Mouse (Mus musculus): ENCODE measurements around the gene Msrb1. TPM values are rescaled to one million over a fixed set of nuclear protein-coding genes. Genes with fewer than 3 reads are reported as not detected.
"Not testable (repeated sequence)": the region's sequence is repeated elsewhere in the genome, so short reads cannot be mapped to it uniquely, and the experiment has no call there.

Msrb1 gene
- total RNA-seq, 2 experiments from 2014 or later = 139 to 179 TPM

DNA sequence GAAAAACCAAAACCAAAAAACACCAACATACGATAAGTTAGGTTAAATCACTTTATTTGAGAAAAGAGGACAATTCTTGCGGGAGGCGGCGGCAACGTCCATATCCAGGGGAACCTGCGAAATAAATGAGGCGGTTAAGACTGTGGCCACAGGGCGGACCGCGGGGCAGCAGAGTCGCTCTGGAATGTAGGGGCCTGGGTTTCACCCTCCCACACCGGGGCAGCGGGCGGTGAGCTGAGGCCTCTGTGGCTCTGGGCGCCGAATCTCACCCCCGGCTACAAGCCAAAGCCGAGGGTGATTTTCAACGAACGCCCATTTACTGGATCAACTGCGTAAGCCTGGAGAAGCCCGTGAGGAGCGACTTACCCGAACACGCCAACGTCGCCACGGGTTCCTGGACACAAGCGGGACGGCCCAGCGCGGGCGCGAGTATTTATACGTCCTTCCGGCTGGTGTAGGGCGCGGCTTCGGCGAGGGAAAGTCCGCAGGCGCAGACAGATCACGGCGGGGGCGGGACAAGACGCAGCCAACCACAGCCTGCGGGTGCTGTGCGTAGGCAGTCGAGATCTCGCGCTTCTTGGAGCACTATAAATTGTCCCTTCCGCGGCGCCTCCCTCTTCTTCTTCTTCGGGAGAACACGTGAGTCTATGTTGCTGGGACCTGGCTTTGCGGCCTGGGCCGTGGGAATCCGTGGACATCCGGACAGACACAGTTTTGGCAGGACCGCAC lies 16.8 kb upstream of the Msrb1 start:
- peak; percentile 98 for DNase-seq (ENCODE audit: low spot score)

DNA sequence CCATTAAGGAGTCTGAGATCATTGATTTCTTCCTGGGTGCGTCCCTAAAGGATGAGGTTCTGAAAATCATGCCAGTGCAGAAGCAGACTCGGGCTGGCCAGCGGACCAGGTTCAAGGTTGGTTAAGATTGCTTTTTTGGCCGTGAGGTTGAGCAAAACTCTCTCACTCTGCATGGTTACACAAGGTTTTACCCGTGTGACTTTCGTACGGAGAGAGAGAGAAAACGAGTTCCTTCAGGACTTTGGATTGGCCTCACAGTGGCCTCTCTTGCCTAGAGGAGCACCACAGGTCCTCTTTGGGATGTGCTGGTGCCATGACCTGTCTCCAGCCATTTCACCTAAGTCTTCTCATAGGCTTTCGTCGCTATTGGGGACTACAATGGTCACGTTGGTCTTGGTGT lies 15.8 kb upstream of the Msrb1 start:
- DNase-seq (ENCODE audit: low spot score) = not testable (repeated sequence)

DNA sequence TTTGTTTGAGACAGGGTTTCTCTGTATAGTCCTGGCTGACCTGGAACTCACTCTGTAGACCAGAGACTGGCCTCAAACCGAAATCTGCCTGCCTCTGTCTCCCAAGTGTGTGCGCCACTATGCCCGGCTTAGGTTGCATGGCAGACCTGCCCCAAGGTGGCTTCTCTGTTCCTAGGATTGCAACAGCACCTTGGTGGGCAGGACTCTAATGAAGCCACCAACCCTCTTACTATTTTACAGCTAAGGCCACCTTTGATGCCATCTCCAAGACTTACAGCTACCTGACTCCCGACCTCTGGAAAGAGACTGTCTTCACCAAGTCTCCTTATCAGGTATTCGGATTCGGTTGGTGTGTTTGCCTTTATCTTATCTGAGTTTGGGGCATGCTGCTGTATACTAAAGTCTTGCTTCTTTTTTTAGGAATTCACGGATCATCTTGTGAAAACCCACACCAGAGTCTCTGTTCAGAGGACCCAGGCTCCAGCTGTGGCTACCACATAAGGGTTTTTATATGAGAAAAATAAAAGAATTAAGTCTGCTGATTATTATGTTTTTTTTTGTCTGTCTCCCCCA lies 15.0 kb upstream of the Msrb1 start:
- not testable (repeated sequence) for DNase-seq (ENCODE audit: low spot score)

DNA sequence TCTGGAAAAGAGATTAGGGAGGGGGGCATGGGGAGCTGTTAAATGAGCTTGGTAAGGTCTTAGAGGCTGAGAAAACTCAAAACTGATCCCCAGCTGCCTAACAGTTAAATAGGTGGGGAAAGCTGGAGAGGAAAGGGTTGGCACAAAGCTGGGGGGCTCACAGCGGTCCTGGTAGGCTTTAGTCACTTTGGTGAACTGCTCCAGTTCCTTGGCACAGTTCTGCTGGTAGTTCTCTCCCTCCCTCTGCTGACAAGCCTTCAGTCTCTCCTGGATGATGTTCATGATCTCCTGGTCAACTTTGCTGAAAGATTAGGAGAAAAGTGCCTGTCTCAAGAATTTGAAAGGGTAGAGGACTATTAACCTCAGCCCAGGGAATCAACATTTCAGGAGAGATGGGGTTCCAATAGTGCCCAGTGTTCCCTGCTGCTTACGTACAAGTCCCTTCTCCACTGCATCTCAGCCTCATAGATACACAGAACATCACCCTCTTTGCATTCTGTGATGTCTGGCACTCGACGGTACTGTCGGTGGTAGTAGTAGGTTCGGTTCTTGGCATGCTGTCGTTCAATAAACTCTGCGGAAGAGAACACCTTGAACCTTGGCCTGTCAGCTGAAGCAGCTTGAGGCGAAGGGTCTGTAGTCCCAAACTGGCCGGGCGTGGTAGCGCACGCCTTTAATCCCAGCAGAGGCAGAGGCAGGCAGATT lies 14.1 kb upstream of the Msrb1 start:
- no peak for DNase-seq (ENCODE audit: low spot score)

DNA sequence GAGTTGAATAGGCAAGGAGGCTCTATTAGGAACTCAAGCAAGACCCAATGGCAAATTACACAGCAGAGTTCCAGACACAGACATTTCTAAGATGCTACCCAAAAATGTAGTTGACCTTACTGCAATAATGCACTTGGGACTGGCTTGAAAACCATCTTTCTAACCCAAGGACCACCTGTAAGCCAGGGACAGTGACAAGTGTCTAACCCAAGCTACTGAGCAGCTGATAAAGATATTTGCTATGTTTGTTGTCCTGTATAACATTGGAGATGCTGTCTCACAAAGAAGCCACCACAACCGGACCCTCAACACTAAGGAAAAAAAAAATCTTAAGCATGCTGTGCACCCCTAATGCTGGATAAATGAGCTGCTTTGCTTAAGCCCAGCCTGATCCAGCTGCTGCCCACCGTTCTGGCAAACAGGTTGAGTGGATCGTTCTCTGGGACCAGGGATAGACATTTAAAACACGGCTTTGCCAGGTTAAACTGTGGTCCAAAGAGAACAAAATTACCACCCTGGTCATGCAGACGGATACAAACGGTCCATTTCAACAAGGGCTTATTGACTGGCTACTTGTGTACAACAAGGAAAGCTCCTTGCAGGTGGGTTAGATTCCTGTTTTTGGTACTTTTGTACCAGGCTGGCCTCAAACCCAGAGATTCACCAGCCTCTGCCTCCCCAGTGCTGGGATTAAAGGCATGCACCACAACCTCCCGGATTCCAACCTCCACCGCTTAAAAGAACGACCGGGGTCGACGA lies 13.1 kb upstream of the Msrb1 start:
- no peak for DNase-seq (ENCODE audit: low spot score)

DNA sequence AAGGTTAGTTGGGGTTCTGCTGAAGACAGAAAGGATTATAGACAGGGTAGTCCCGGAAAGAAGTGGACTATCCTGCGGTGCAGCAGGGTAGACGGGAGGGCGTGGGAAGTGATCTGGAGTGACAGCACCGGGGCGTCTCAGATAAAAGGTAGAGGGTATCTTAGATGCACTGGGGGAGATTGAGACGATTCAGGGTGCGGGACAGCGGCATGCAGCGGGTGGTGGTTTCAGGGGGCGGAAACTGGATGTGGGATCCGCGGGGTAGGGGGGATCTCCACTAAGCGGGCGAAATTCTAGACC lies 12.6 kb upstream of the Msrb1 start:
- DNase-seq (ENCODE audit: low spot score) = no peak

DNA sequence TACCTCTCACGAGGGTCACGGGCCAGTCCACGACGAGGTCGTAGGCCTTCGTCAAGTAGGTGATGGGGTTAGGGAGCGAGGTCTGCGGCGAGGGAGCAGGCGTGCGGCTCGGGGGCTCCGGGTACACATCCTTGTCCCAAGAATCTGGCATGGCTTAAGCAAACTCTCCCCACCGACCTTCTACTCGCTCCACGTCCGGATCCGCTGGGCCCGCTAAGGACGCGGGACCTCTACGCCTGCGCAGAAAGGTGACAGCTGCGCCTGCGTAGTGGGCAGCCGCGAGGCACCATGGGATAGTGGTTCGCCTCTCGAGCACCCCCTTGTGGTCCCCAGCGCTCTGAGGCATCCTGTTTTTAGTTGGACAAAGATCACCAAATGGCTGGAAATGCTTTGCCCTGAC lies 12.3 kb upstream of the Msrb1 start, which contains the start of gene Ndufb10:
Gene Ndufb10 (minus strand): TSS at position 295 of the 400 bp plus-strand sequence.
- DNase-seq (ENCODE audit: low spot score) = peak; percentile 96

DNA sequence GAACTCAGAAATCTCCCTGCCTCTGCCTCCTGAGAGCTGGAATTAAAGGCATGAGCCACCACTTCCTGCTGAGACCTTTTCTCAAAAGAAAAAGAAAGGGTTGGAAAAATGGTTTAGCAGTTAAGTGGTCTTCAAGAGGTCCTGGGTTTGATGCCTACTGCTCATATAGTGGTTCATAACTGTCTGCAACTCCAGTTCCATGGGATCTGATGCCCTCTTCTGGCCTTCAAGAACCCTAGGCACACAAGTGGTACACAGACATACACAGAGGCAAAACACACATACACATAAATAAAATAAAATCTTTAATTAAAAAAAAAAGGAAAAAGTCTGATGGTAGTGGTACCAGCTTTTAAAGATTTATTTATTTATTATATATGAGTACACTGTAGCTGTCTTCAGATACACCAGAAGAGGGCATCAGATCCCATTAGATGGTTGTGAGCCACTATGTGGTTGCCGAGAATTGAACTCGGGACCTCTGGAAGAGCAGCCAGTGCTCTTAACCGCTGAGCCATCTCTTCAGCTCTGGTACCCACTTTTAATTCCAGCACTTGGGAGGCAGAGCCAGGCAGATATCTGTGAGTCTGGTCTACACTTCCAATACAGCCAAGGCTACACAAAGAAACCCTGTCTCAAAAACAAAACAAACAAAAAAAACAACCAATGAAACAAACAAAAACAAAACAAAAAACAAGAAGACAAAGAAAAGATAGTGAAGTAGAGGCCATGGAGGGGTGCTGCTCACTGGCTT lies 10.6 kb upstream of the Msrb1 start:
- DNase-seq (ENCODE audit: low spot score) = no peak

DNA sequence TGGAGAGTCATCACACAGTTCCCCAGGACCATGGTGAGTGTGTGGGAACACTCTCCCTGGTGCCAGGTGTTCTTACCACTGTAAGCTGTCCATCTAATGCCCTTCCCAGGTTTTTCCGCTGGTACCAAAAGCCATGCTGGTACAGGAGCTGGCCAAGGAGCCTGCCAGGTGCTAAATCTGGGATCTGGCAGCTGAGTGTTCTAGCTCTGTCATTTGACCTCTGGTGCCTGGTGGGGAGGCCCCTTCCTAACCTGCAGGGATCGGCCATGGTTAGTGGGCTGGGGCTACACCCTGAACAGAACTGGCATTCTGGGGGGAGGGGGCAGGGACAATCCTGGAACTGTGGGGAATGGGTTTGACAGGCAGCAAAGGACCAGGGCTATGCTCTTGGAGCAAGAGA lies 8.8 kb upstream of the Msrb1 start, which contains the start of gene Rpl3l:
Gene Rpl3l (plus strand): TSS at position 203 of the 400 bp plus-strand sequence.
- DNase-seq (ENCODE audit: low spot score) = peak; percentile 85

DNA sequence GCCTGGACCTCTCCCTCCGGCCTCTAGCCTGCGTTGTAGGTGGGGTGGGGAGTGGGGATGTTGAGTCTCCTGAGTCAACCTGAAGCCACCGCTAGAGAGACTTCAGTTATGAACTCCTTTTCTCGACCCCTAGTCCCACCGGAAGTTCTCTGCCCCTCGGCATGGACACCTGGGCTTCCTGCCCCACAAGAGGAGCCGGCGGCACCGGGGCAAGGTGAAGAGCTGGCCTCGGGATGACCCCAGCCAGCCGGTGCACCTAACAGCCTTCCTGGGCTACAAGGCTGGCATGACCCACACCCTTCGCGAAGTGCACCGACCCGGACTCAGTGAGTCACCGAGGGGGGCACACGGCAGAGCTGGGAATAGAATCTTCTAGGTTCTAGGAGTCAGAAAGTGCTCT lies 8.3 kb upstream of the Msrb1 start:
- DNase-seq (ENCODE audit: low spot score) = no peak

DNA sequence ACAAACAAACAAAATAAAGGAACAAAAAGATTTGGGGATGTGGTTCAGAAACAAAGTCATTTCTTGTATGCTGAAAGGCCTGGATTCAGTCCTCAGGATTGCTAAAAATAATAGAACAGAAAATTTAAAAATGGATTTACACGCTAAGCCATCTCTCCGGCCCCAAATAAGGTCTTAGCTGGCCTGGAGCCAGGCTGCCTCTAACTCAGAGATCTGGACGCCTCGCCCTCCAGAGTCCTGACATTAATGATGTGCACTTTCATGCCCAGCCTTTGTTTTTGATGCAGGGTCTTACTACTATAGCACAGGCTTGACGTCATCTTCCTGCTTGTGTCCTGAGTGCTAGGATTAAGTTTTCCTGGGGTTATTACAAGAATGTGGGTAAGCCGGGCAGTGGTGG lies 7.4 kb upstream of the Msrb1 start:
- DNase-seq (ENCODE audit: low spot score) = peak; percentile 55

DNA sequence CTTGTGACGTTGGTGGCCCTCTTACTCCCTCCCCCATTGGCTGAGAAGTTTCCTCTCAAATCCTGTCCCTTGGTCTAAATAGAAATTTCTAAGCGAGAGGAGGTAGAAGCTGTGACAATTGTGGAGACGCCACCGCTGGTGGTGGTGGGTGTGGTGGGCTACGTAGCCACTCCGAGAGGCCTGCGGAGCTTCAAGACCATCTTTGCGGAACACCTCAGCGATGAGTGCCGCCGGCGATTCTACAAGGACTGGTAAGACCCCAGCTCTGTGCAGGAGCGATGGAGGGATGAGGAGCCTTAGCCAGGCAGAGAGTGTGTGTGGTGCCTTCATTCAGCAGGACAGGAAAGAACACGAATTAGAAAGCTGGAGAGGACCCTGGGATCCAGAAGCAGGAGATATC lies 5.7 kb upstream of the Msrb1 start:
- DNase-seq (ENCODE audit: low spot score) = no peak

DNA sequence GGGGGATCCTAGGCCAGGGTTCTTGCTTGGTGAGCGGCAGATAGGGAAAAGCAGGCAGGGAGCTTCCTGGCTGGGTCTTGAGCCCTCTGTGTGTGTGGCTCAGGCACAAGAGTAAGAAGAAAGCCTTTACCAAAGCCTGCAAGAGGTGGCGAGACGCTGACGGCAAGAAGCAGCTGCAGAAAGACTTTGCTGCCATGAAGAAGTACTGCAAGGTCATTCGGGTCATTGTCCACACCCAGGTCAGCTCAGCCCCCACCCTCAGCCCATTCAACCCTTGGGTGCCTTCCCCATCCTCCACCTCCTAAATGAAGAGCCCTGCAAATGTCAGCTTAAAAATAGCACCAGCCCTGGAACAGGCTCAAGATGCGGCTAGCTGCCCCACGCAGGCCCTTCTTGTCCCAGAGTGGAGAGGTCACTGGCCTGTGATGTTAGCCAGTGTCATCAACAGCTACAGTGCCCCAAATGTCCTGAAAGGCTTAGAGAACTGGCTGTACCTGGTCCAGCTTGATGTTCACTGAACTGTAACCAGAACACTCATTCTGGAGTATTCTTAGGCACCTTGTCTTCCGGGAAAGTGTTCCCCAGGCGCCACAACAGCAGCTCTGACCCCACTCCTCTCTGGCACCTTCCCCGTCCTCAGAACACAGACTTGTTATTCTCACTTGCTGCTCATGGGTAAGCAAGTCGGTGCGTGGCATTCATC lies 4.1 kb upstream of the Msrb1 start:
- DNase-seq (ENCODE audit: low spot score) = peak; percentile 89

DNA sequence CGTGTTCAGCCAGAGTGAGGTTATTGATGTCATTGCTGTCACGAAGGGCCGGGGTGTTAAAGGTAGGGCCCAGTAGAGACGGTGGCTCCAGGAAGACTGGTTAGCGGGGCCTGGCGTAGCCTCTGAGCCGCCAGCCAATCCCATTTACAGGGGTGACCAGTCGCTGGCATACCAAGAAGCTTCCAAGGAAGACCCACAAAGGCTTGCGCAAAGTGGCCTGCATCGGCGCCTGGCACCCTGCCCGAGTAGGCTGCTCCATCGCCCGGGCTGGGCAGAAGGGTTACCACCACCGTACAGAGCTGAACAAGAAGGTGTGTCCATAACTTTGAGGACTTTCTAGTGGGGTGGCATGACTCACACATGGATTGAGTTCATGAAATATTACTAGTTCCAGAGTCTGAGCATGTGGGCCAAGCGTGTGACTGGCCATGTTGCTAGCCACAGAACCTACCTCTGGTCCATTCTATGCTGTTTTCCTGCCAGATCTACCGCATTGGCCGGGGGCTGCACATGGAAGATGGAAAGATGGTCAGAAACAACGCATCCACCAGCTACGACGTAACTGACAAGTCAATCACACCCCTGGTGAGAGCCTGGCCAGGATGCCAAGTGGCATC lies 2.9 kb upstream of the Msrb1 start:
- no peak for DNase-seq (ENCODE audit: low spot score)

DNA sequence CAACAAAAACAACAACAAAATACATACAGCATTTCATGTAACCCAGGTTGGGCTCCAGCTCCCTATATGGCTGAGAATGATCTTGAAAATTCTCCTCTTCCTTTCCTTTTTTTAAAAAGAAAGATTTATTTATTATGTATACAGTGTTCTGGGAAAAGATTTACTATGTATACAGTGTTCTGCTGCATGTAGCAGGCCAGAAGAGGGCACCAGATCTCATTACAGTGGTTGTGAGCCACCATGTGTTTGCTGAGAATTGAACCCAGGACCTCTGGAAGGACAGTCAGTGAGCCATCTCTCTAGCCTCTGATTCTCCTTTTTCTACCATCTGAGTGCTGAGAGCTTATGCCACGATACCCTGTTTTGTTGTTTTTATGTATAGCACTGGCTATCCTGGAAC lies 1.9 kb upstream of the Msrb1 start:
- no peak for DNase-seq (ENCODE audit: low spot score)

DNA sequence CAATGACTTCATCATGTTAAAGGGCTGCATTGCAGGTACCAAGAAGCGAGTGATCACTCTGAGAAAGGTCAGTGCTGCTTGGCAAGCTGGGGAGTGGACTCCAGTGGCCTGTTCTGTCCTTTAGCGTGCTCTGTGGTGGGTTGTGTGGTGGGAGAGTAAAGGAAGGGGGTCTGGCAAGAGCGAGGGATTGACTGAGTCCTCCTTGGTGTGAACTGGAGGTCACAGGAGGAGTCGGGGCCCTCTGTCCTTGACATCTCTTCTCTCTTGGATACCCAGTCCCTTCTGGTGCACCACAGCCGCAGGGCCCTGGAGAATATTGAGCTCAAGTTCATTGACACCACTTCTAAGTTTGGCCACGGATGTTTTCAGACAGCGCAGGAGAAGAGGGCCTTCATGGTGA lies 996 bp upstream of the Msrb1 start:
- no peak for DNase-seq (ENCODE audit: low spot score)

DNA sequence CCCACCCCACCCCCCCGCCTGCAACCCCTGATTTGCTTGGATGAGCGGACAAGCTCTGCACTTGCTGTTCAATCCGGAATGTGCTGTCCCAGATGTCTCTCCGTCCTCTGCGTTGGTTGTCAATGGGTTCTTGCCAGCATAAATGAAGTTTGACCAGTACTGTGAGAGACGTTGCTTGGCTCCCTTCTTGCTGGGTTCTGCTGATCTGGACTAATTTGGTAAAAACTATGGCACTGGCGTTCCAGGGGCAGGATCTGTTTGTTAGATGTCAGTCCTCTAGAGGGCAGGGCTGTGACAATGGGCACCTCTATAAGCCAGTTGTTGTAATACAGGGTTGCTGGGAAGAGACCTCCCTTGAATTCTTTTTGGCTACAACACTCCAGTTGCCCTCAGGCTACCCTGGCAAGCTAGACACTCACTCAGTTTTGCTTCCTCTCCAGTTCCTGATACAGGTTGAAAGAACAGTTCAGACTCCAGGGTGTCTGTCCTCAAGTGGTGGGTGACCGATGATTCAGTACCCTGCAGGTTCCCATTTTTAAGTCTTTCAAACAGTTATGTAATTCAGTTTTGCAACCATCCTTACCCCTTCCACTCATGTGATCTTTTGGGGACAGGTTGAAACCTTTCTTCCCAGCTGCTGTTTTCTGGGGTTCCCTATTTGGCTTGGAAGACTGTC lies 831 bp downstream of the Msrb1 start:
- no peak for DNase-seq (ENCODE audit: low spot score)

DNA sequence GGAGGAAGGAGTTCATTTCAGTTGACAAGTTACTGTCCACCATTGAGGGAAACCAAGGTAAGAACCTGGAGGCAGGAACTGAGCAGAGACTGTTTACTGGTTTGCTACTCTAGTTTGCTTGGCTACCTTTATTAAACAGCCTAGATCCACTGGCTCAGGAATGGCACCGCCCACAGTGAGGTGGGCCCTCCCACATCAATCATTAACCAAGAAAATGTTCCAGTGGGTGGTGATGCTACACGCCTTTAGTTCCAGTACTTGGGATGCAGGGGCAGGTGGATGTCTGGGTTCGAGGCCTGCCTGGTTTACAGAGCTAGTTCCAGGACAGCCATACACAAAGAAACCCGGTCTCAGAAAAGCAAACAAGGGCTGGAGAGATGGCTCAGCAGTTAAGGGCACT lies 1.8 kb downstream of the Msrb1 start:
- no peak for DNase-seq (ENCODE audit: low spot score)

DNA sequence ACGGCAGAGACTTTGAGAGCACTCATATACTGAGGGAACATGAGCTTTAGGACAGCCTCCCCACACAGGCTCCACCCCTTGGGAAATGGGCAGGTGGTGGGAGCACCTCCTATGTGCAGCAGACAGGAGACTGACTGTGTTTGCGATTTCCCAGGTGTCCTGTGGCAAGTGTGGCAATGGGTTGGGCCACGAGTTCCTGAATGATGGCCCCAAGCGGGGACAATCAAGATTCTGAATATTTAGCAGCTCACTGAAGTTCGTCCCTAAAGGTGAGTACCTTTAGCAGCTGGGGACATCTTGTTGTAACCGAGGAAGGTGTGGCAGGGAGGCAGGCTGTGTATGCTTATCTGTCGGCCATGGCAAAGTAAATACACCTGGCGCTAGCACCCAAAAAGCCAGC lies 3.5 kb downstream of the Msrb1 start:
- no peak for DNase-seq (ENCODE audit: low spot score)

DNA sequence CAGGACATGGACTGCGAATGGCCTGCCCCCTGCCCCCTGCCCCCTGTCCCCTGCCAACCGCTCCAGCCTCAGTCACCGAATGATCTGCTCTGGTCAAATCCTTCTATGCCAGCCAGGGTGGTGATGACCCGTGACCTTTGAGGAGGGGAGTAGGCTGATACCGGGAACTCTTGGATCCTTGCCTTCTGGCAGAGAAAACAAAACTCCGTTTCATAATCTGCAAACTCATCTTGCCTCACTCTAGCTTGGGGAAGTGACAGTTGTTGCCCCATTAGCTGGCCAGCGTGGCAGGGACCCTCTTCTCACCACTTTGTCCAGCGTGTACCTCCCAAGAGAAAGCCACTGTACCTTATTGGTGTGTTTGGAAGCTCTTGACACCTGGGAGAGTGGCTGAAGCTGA lies 5.9 kb downstream of the Msrb1 start:
- no peak for DNase-seq (ENCODE audit: low spot score)
